29 mouse cellular contexts compared by ENCODE assay signal in genomic region chr4:125305766-125306165, GRCm38 (mm10).
"Had no signal": no experiment of that assay in that cellular context is flagged by ENCODE, and none has a peak within 500 bp of the region (broad histone marks: within the 10 kb centered on the region; RNA-seq: fewer than 3 reads in every experiment).

No protein-coding gene starts in this region.

- ATAC-seq: liver, embryonic 12.5 days; liver, postnatal 0 days; lung, postnatal 0 days; midbrain, embryonic 13.5 days; midbrain, embryonic 15.5 days; midbrain, embryonic 16.5 days had no signal

- H3K4me3 ChIP-seq: limb, embryonic 10.5 days; limb, embryonic 12.5 days; limb, embryonic 13.5 days; limb, embryonic 15.5 days; liver, embryonic 12.5 days; liver, embryonic 13.5 days; liver, embryonic 15.5 days; lung, embryonic 15.5 days; megakaryocyte, embryonic 14.5 days; midbrain, embryonic 10.5 days; midbrain, embryonic 12.5 days; midbrain, embryonic 13.5 days; midbrain, embryonic 15.5 days; myocyte had no signal

- H3K27ac ChIP-seq: limb, embryonic 10.5 days; limb, embryonic 12.5 days; limb, embryonic 13.5 days; limb, embryonic 15.5 days; liver, embryonic 12.5 days; liver, embryonic 13.5 days; liver, embryonic 14.5 days; liver, embryonic 15.5 days; lung, embryonic 15.5 days; macrophage; midbrain, embryonic 10.5 days; midbrain, embryonic 12.5 days; midbrain, embryonic 13.5 days; midbrain, embryonic 15.5 days had no signal

- DNase-seq: left cerebral cortex, postnatal 4 days; liver; liver, embryonic 13.5 days; liver, postnatal 0 days; lung, adult 18-20 months; lung, adult 2 months; lung, embryonic 14.5 days; lung, postnatal 10 days; lung, postnatal 14 days; lung, postnatal 36 days; lung, postnatal 4 days; midbrain, embryonic 14.5 days had no signal
